Mouse (Mus musculus) testis, adult 2 months (tissue): ENCODE measurements around the gene Hist2h2ab. TPM values are rescaled to one million over a fixed set of nuclear protein-coding genes. Genes with fewer than 3 reads are reported as not detected.
"Not testable (repeated sequence)": the region's sequence is repeated elsewhere in the genome, so short reads cannot be mapped to it uniquely, and the experiment has no call there.

Source experiments
- H3K27ac ChIP-seq: fragments of 200-500 bp; 2 replicates; pipeline ENCODE4 v1.5.1; 2012; ENCODE audit warnings: low read depth, low read length; ENCODE audit not compliant: control insufficient read depth, insufficient read depth
- H3K27me3 ChIP-seq: fragments of 200-500 bp; 2 replicates; pipeline ENCODE4 v1.6.1; 2012; ENCODE audit warnings: mild to moderate bottlenecking, low read length, moderate library complexity; ENCODE audit not compliant: control insufficient read depth, insufficient read depth
- H3K36me3 ChIP-seq: fragments of 200-500 bp; 2 replicates; pipeline ENCODE4 v1.6.1; 2012; ENCODE audit warnings: mild to moderate bottlenecking, low read length; ENCODE audit not compliant: control insufficient read depth, insufficient read depth
- H3K4me1 ChIP-seq: fragments of 200-500 bp; 2 replicates; pipeline ENCODE4 v1.6.1; 2012; ENCODE audit warnings: low read length; ENCODE audit not compliant: control insufficient read depth, insufficient read depth
- H3K4me3 ChIP-seq: fragments of 200-500 bp; 2 replicates; pipeline ENCODE4 v1.5.1; 2012; ENCODE audit warnings: low read depth, mild to moderate bottlenecking, low read length, moderate library complexity, mixed read lengths; ENCODE audit not compliant: control insufficient read depth
- CTCF ChIP-seq: fragments of 200-500 bp; IDR thresholded peaks from 2 replicates; pipeline ENCODE4 v1.5.1; 2012; ENCODE audit warnings: low read depth, mild to moderate bottlenecking, inconsistent platforms, low read length, moderate library complexity; ENCODE audit not compliant: control insufficient read depth, insufficient read depth, insufficient replicate concordance
- POLR2A ChIP-seq: fragments of 200-500 bp; IDR thresholded peaks from 2 replicates; pipeline ENCODE4 v1.6.1; 2012; ENCODE audit warnings: low read depth, mild to moderate bottlenecking, inconsistent platforms, low read length, moderate library complexity; ENCODE audit not compliant: control insufficient read depth
- polyA plus RNA-seq: library from polyadenylated mRNA; depleted of rRNA; stranded (reverse); fragments of >200 nt; gene quantifications from 2 replicates; pipeline ENCODE4 v1.2.3, GENCODE M21; 2012

Hist2h2ab gene
- polyA plus RNA-seq, 1 experiment: 3.7 TPM

DNA sequence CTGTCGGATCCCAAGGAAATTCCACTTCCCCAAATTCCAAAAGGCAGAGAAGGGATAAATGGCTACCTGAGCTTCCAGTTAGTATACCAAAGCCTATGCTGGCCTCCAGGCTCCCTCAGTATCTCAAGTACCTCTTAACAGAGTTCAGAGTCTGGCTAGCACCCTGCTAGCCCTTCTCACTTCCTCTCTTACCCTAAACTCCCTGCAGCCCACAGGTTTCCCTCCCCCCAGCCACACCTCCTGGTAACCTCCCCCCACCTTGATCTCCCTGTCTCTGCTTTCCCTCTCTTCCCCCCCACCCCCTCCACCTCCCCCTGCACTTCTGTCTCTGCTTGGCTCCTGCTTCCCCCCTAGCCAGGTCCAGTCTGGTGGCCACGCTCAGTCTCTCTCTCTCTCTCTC lies 19.9 kb upstream of the Hist2h2ab start:
- H3K36me3 ChIP-seq: no peaks in the 10 kb centered on the region

DNA sequence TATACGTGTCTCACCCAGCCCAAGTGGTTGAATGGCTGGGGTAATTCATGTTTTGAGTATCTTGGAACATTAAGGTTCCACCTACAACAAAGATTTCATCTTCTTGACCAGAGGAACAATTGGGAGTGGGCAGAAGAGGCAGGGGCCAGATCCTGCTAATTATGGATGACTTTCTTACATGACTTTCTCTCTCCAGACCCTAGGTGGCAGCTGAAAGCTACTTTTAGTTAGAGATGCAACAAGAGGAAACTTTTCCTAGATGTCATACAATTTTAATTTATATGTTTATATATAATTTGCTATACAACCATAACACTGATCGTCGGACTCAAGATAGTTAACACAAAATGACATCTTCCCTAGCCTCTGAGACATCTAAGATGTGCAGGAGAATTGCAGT lies 11.8 kb upstream of the Hist2h2ab start:
- Histone ChIP-seq H3K27ac (no peak overlapping the region), H3K4me1 (peaks cover 2% of the 10 kb centered on the region), H3K4me3 (peak overlapping the region; percentile 49; the same call in 1 of the 2 replicates), H3K27me3 (no peaks in the 10 kb centered on the region), H3K36me3 (no peaks in the 10 kb centered on the region)
- no peak for TF ChIP-seq CTCF
- TF ChIP-seq POLR2A: no peak

More for the DNA sequence above, 19.9 kb upstream of the Hist2h2ab start:
- no peak overlapping the region for H3K27ac ChIP-seq
- no peak overlapping the region for H3K4me3 ChIP-seq
- H3K27me3 ChIP-seq: no peaks in the 10 kb centered on the region
- H3K4me1 ChIP-seq: peaks cover 23% of the 10 kb centered on the region
- TF ChIP-seq CTCF (no peak), POLR2A (no peak)

DNA sequence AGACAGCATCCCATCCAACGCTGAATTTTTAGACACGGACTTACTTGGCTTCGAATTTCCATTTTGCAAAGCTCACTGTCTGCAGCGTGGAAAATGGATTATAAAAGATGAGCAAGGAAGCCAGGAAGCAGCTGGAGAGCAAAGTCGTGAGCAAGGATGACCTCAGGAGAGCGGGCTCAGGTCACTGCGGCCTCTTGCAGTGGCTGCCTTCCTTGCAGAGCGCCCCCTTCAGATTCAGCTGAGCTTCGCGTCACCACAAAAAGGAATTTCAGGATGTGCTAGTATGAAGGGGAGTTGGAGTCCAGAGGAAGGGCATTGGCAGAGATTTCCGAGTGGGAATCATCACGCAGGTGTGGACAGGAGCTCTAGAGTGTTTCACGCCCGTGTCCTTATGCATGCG lies 10.4 kb upstream of the Hist2h2ab start:
- no peaks in the 10 kb centered on the region for H3K27me3 ChIP-seq
- H3K4me1 ChIP-seq: peaks cover 2% of the 10 kb centered on the region
- TF ChIP-seq CTCF (peak; percentile 26; the same call in 1 of the 2 replicates), POLR2A (no peak)
- H3K4me3 ChIP-seq: peak overlapping the region; percentile 24
- no peak overlapping the region for H3K27ac ChIP-seq
- H3K36me3 ChIP-seq: no peaks in the 10 kb centered on the region

DNA sequence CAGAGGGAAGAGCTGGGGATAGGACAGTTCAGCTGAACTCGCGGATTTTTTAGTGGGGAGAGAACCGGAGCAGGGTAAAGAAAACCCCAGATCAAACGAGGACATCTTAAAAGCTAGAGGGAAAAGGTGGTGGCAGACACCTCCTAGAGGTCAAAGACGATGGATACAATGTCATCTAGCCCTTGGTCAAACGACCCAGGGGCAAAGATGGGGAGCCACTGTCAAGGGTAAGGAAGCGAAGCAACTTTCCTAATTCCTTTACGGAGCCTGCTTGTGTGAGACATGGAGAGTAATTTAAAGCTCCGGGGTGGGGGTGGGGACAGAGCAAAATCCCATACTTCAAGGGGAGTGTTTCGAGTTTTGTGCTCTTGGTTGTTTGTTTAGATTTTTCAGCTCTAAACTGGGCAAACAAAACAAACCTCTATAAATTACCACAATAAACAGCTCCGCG lies 449 bp upstream of the Hist2h2ab start:
- H3K4me1 ChIP-seq: peaks cover 2% of the 10 kb centered on the region

DNA sequence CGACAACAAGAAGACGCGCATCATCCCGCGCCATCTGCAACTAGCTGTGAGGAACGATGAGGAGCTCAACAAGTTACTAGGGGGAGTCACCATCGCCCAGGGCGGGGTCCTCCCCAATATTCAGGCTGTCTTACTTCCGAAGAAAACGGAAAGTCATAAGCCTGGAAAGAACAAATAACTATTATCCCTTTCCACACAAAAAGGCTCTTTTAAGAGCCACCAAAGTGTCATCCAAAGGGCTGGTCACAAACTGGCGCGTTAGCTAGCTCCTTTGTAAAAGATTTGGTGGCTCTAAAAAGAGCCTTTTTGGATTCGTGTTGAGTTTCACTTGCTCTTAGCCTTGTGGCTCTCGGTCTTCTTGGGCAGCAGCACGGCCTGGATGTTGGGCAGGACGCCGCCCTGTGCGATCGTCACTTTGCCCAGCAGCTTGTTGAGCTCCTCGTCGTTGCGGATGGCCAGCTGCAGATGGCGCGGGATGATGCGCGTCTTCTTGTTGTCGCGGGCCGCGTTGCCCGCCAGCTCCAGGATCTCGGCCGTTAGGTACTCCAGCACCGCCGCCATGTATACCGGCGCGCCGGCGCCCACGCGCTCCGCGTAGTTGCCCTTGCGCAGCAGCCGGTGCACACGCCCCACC lies 583 bp downstream of the Hist2h2ab start:
- H3K27me3 ChIP-seq, H3K4me1 ChIP-seq, H3K36me3 ChIP-seq: not testable (repeated sequence)
- peak; percentile 64 for TF ChIP-seq POLR2A
- Histone ChIP-seq H3K4me3 (peak overlapping the region; percentile 86), H3K27ac (peak overlapping the region; percentile 83)

More for the DNA sequence above, 449 bp upstream of the Hist2h2ab start:
- no peak for TF ChIP-seq CTCF
- TF ChIP-seq POLR2A: no peak
- H3K36me3 ChIP-seq: no peaks in the 10 kb centered on the region
- H3K27ac ChIP-seq: peak overlapping the region; percentile 83
- peak overlapping the region; percentile 86 for H3K4me3 ChIP-seq
- H3K27me3 ChIP-seq: no peaks in the 10 kb centered on the region

DNA sequence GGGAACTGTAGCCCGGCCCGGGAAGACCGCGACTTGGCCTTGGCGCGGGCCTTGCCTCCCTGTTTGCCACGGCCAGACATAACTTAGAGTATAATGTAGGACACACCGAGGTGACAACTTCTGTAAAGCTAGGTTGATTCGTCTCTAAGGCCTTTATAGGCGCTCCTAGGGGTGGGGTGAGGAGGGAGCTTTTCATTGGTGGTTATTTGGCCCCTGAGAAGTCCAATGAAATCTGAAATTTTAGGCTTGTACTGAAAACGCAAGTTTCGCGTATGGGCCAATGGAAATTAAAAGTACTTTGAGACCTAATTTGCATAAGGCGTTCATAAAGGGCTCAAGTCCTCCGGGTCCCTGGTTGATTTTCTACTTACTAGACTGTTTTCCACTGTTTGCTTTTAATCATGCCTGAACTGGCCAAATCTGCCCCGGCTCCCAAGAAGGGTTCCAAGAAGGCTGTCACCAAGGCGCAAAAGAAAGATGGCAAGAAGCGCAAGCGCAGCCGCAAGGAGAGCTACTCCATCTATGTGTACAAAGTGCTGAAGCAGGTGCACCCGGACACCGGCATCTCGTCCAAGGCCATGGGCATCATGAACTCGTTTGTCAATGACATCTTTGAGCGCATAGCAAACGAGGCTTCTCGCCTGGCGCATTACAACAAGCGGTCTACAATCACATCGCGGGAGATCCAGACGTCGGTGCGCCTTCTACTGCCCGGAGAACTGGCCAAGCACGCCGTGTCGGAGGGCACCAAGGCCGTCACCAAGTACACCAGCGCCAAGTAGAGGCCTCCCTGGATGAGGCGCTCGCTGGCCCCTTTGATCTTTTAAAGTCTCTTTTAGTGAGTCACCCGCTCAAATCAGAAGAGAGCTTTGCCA lies 1.3 kb downstream of the Hist2h2ab start, which contains the start of the genes Hist2h2ac and Hist2h2be:
Hist2h2ac (minus strand) TSS at position 116 of the 875 bp plus-strand sequence.
Hist2h2be (plus strand) TSS at position 355 of the 875 bp plus-strand sequence.
- TF ChIP-seq POLR2A (0 out of 2 replicates have a peak, but pooled peaks have one; percentile 54), CTCF (no peak)
- H3K36me3 ChIP-seq: no peaks in the 10 kb centered on the region
- peak within 1 kb of the TSS; percentile 86 for H3K4me3 ChIP-seq
- peaks cover 2% of the 10 kb centered on the region for H3K4me1 ChIP-seq
- H3K27ac ChIP-seq: peak within 1 kb of the TSS; percentile 83
- no peaks in the 10 kb centered on the region for H3K27me3 ChIP-seq

DNA sequence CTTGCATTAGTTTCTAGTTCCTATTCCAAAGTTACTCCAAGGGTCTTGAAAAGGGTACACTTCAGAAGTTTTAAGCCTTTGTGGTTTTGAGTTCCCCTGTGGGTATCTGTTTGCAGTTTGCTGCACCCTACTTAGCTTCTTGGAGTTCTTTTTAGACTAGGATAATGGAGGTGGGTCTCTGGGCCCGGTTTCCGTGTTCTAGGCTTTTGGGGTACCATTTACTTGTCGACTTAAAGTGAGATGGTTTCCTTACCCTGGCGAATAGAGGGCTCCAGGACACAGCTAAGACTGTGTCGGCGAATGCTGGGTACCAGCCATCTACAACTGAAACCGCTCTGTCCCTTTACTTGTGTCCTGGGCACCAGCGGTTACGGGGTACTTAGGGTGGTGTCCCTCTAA lies 2.0 kb downstream of the Hist2h2ab start:
- Histone ChIP-seq H3K36me3 (no peaks in the 10 kb centered on the region), H3K27me3 (no peaks in the 10 kb centered on the region), H3K4me1 (peaks cover 2% of the 10 kb centered on the region), H3K4me3 (peak overlapping the region; percentile 86), H3K27ac (peak overlapping the region; percentile 83; the same call in 1 of the 2 replicates)
- TF ChIP-seq CTCF: no peak
- TF ChIP-seq POLR2A: no peak
